ENCODE assay signal across 25 mouse cellular contexts in genomic region chr7:69273670-69274069, GRCm38 (mm10).
A peak's percentile ranks its signal among the peaks of the same experiment; 100 is the strongest.
DNase-seq lines count a peak whose midpoint lies in the region; ATAC-seq lines count a peak whose summit lies in the region.
"Had no signal": no experiment of that assay in that cellular context is flagged by ENCODE, and none has a peak within 500 bp of the region (broad histone marks: within the 10 kb centered on the region; RNA-seq: fewer than 3 reads in every experiment).

No protein-coding gene starts in this region.

- no peak overlapping the region for H3K4me3 ChIP-seq in forebrain, embryonic 14.5 days (ENCODE audit: low read depth, low read length)
- no peak overlapping the region for H3K4me3 ChIP-seq in forebrain, embryonic 11.5 days (ENCODE audit: low read depth, low read length)
- no peak overlapping the region for H3K4me3 ChIP-seq in forebrain, embryonic 16.5 days (replicated peaks; ENCODE audit: low read length)
- H3K4me3 ChIP-seq: embryonic facial prominence, embryonic 10.5 days; embryonic facial prominence, embryonic 13.5 days; erythroblast, embryonic 14.5 days; heart, embryonic 12.5 days; heart, embryonic 15.5 days had no signal

- no peaks in the 10 kb centered on the region for H3K27me3 ChIP-seq in forebrain, embryonic 14.5 days (replicated peaks; ENCODE audit: control insufficient read depth, insufficient read depth, low read length)
- H3K27me3 ChIP-seq in forebrain, embryonic 11.5 days (ENCODE audit: control insufficient read depth, insufficient read depth, low read length), result no peaks in the 10 kb centered on the region
- H3K27me3 ChIP-seq in forebrain, embryonic 16.5 days (replicated peaks; ENCODE audit: control insufficient read depth, insufficient read depth, low read length), result no peaks in the 10 kb centered on the region
- H3K27me3 ChIP-seq: embryonic facial prominence, embryonic 13.5 days; heart, embryonic 12.5 days; heart, embryonic 15.5 days had no signal

- 73% methylated on average over 1 of the region's 1 CpGs for WGBS in forebrain, embryonic 14.5 days
- 78% methylated on average over 1 of the region's 1 CpGs for WGBS in forebrain, embryonic 11.5 days
- WGBS in forebrain, embryonic 16.5 days, result 46% methylated on average over 1 of the region's 1 CpGs

- H3K9ac ChIP-seq in forebrain, embryonic 14.5 days (ENCODE audit: low read length), result no peak overlapping the region
- H3K9ac ChIP-seq in forebrain, embryonic 11.5 days (ENCODE audit: low read length), result no peak overlapping the region
- no peak overlapping the region for H3K9ac ChIP-seq in forebrain, embryonic 16.5 days (replicated peaks; ENCODE audit: low read depth, low read length)
- H3K9ac ChIP-seq: embryonic facial prominence, embryonic 13.5 days; heart, embryonic 12.5 days; heart, embryonic 15.5 days; hindbrain, embryonic 14.5 days had no signal

- DNase-seq in forebrain, embryonic 14.5 days (ENCODE audit: low spot score), result peak; percentile 52
- DNase-seq in forebrain, embryonic 11.5 days (ENCODE audit: low spot score), result no peak
- peak; percentile 2 for DNase-seq in layer of hippocampus, adult 9-11 months
- DNase-seq in layer of hippocampus, postnatal 10 days (ENCODE audit: low spot score in 2 of 2), result no peak
- no peak for DNase-seq in ovary, adult 18-20 months (ENCODE audit: low spot score)
- DNase-seq: adrenal gland, adult 2 months; adrenal gland, postnatal 14 days; cerebellum, adult 18-20 months; cerebellum, adult 9-11 months; cerebellum, postnatal 36 days; embryo, embryonic 11 days; gastrocnemius, postnatal 25 days; heart, adult 18-20 months; heart, postnatal 10 days; heart, postnatal 4 days; kidney, adult 2 months had no signal

- H3K36me3 ChIP-seq in forebrain, embryonic 14.5 days (ENCODE audit: control insufficient read depth, insufficient read depth, low read length), result no peaks in the 10 kb centered on the region
- no peaks in the 10 kb centered on the region for H3K36me3 ChIP-seq in forebrain, embryonic 11.5 days (ENCODE audit: control insufficient read depth, insufficient read depth, low read length)
- no peaks in the 10 kb centered on the region for H3K36me3 ChIP-seq in forebrain, embryonic 16.5 days (ENCODE audit: control insufficient read depth, insufficient read depth)
- H3K36me3 ChIP-seq: embryonic facial prominence, embryonic 10.5 days; embryonic facial prominence, embryonic 13.5 days; heart, embryonic 12.5 days; heart, embryonic 15.5 days had no signal

- no peaks in the 10 kb centered on the region for H3K4me1 ChIP-seq in forebrain, embryonic 14.5 days (ENCODE audit: control insufficient read depth, insufficient read depth, low read length)
- H3K4me1 ChIP-seq in forebrain, embryonic 11.5 days (replicated peaks; ENCODE audit: control insufficient read depth, insufficient read depth, low read length), result no peaks in the 10 kb centered on the region
- peaks cover 4% of the 10 kb centered on the region for H3K4me1 ChIP-seq in forebrain, embryonic 16.5 days (replicated peaks; ENCODE audit: control insufficient read depth, insufficient read depth, low read length)
- H3K4me1 ChIP-seq: embryonic facial prominence, embryonic 10.5 days; embryonic facial prominence, embryonic 13.5 days; heart, embryonic 12.5 days; heart, embryonic 15.5 days had no signal

- peak; percentile 66 for ATAC-seq in forebrain, embryonic 14.5 days
- no peak for ATAC-seq in forebrain, embryonic 11.5 days (replicated peaks; ENCODE audit: low FRiP score)
- ATAC-seq in forebrain, embryonic 16.5 days, result peak; percentile 65
- ATAC-seq: CD4-positive, CD25-positive, alpha-beta regulatory T cell, adult 4 months; intestine, postnatal 0 days had no signal

- no peak overlapping the region for H3K4me2 ChIP-seq in forebrain, embryonic 14.5 days (ENCODE audit: low read length)
- no peak overlapping the region for H3K4me2 ChIP-seq in forebrain, embryonic 11.5 days (ENCODE audit: low read depth, low read length, severe bottlenecking)
- H3K4me2 ChIP-seq in forebrain, embryonic 16.5 days (ENCODE audit: low read length), result no peak overlapping the region
- H3K4me2 ChIP-seq: embryonic facial prominence, embryonic 13.5 days; heart, embryonic 12.5 days; heart, embryonic 15.5 days; hindbrain, embryonic 14.5 days had no signal

- H3K9me3 ChIP-seq in forebrain, embryonic 14.5 days (replicated peaks; ENCODE audit: control insufficient read depth, low read length), result no peaks in the 10 kb centered on the region
- H3K9me3 ChIP-seq in forebrain, embryonic 11.5 days (ENCODE audit: control insufficient read depth, low read length), result no peaks in the 10 kb centered on the region
- H3K9me3 ChIP-seq in forebrain, embryonic 16.5 days (ENCODE audit: control insufficient read depth, low read length), result no peaks in the 10 kb centered on the region
- H3K9me3 ChIP-seq: embryonic facial prominence, embryonic 10.5 days; embryonic facial prominence, embryonic 13.5 days; heart, embryonic 12.5 days; heart, embryonic 15.5 days had no signal

- H3K27ac ChIP-seq in forebrain, embryonic 14.5 days (ENCODE audit: low read depth, low read length), result no peak overlapping the region
- no peak overlapping the region for H3K27ac ChIP-seq in forebrain, embryonic 11.5 days (ENCODE audit: low read depth, low read length)
- H3K27ac ChIP-seq in forebrain, embryonic 16.5 days (ENCODE audit: low read length), result no peak overlapping the region
- H3K27ac ChIP-seq: embryonic facial prominence, embryonic 10.5 days; embryonic facial prominence, embryonic 13.5 days; heart, embryonic 15.5 days; hindbrain, embryonic 14.5 days had no signal

Comparison
In these comparisons a context has a peak if more than half of its experiments do, and no peak if none do; other contexts are left out.
1. DNase-seq: peak in forebrain, embryonic 14.5 days (single experiment) and layer of hippocampus, adult 9-11 months (single experiment); none in forebrain, embryonic 11.5 days (single experiment), layer of hippocampus, postnatal 10 days (0 of 2) and ovary, adult 18-20 months (single experiment).